Mouse (Mus musculus) limb, embryonic 11.5 days (tissue): Measurements from ENCODE around the gene Klhl42. TPM values are rescaled to one million over a fixed set of nuclear protein-coding genes. Genes with fewer than 3 reads are reported as not detected.
A peak's percentile ranks its signal among the peaks of the same experiment; 100 is the strongest.

Experiments used
- ATAC-seq: fragments of 200-750 bp; cut with Nextera tagmentation; 2 replicates; pipeline ENCODE4 v1.8.0; 2017; ENCODE audit warnings: low read depth; ENCODE audit not compliant: insufficient number of reproducible peaks, low FRiP score, low TSS enrichment
- DNase-seq: peaks from one replicate; pipeline ENCODE4 v3.0.0-alpha.2; 2015; ENCODE audit warnings: low spot score
- H3K27ac ChIP-seq: fragments of 300-500 bp; sonication (generic); replicated peaks from 2 replicates; pipeline ENCODE4 v1.5.1; 2014; ENCODE audit warnings: low read depth, mild to moderate bottlenecking, low read length
- H3K27me3 ChIP-seq: fragments of 300-500 bp; sonication (generic); 2 replicates; pipeline ENCODE4 v1.6.1; 2014; ENCODE audit warnings: mild to moderate bottlenecking, low read length, mixed read lengths; ENCODE audit not compliant: control insufficient read depth, insufficient read depth
- H3K36me3 ChIP-seq: fragments of 300-500 bp; sonication (generic); 2 replicates; pipeline ENCODE4 v1.6.1; 2014; ENCODE audit warnings: mild to moderate bottlenecking, low read length, moderate library complexity, mixed read lengths; ENCODE audit not compliant: control insufficient read depth, insufficient read depth
- H3K4me1 ChIP-seq: fragments of 300-500 bp; sonication (generic); 2 replicates; pipeline ENCODE4 v1.6.1; 2014; ENCODE audit warnings: low read length, mixed read lengths; ENCODE audit not compliant: control insufficient read depth, insufficient read depth
- H3K4me2 ChIP-seq: fragments of 300-500 bp; sonication (generic); 2 replicates; pipeline ENCODE4 v1.6.1; 2014; ENCODE audit warnings: low read depth, mild to moderate bottlenecking, moderate library complexity; ENCODE audit not compliant: severe bottlenecking
- H3K4me3 ChIP-seq: fragments of 300-500 bp; sonication (generic); 2 replicates; pipeline ENCODE4 v1.5.1; 2014; ENCODE audit warnings: low read depth, low read length
- H3K9ac ChIP-seq: fragments of 300-500 bp; sonication (generic); 2 replicates; pipeline ENCODE4 v1.6.1; 2014; ENCODE audit warnings: mild to moderate bottlenecking, low read length
- H3K9me3 ChIP-seq: fragments of 300-500 bp; sonication (generic); 2 replicates; pipeline ENCODE4 v1.6.1; 2016; ENCODE audit warnings: low read length; ENCODE audit not compliant: control insufficient read depth
- WGBS: fragments of 180-500 bp; shearing (Covaris S2); extraction: QIAGEN DNeasy Blood & Tissue Kit; methylation state at CpG from one replicate; pipeline ENCODE4 v1.1.7; 2014; 5-methylcytosine and 5-hydroxymethylcytosine counted together
- polyA plus RNA-seq: library from polyadenylated mRNA; unstranded; fragments of >200 nt; fragmentation: Nextera tagmentation; extraction: Ambion mirVana; gene quantifications from 2 replicates; pipeline ENCODE4 v1.2.1, GENCODE M21; 2014

Klhl42 gene
- polyA plus RNA-seq, 1 experiment from 2014 or later = 10.2 TPM

DNA sequence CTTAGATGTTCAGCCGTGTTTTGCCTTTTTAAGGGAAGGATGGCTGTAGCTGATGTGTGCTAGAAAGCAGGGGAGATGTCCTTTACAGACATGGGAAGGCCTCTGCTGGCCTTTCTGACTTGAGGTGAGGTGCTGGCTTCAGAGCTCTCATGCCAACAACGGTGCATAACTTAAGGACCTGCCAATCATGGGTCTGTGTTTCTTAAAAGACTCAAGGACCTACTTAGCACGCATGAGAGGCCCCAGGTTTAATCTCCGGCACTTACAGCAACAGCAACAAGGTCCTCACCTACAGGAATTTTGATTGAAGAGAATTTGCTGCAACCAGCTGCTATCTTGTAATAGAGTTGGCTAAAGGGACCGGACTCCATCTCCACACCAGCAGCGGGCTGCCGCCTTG is 18.1 kb downstream of the Klhl42 start:
- WGBS = 91% methylated on average over 7 of the region's 7 CpGs
- Histone ChIP-seq H3K36me3 (peaks cover 2% of the 10 kb centered on the region; the same call in 1 of the 2 replicates), H3K4me1 (no peaks in the 10 kb centered on the region)

DNA sequence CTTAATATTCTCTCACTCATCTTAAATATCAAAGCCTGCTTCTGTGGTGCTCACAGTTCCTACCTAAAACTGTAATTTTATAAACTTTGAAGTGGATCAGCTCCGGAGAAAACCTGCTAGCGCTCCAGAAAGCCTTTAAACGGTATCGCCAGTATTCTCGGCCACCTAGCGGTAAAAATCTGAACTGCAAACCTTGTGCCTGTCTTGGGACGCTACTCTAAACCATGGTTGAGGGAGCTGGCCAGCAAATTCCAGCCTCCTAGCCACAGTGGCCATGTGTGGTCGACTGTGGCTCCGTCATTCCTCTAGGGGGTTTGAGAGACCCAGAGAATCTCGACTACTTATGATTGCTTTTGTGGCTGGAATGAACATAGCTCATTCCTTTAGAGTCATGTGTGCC is 25.4 kb downstream of the Klhl42 start:
- 8% methylated on average over 10 of the region's 10 CpGs for WGBS
- no peaks in the 10 kb centered on the region for H3K9me3 ChIP-seq
- no peaks in the 10 kb centered on the region for H3K27me3 ChIP-seq
- DNase-seq (peak; percentile 93), ATAC-seq (no peak)
- H3K4me3 ChIP-seq = no peak overlapping the region
- no peak overlapping the region for H3K27ac ChIP-seq
- no peak overlapping the region for H3K4me2 ChIP-seq
- no peaks in the 10 kb centered on the region for H3K4me1 ChIP-seq
- no peak overlapping the region for H3K9ac ChIP-seq
- H3K36me3 ChIP-seq = no peaks in the 10 kb centered on the region

More for the DNA sequence above, 18.1 kb downstream of the Klhl42 start:
- no peak overlapping the region for H3K4me3 ChIP-seq
- no peak for DNase-seq
- H3K9me3 ChIP-seq = no peaks in the 10 kb centered on the region
- H3K4me2 ChIP-seq = no peak overlapping the region
- no peak overlapping the region for H3K27ac ChIP-seq
- ATAC-seq = no peak
- no peak overlapping the region for H3K9ac ChIP-seq
- no peaks in the 10 kb centered on the region for H3K27me3 ChIP-seq

DNA sequence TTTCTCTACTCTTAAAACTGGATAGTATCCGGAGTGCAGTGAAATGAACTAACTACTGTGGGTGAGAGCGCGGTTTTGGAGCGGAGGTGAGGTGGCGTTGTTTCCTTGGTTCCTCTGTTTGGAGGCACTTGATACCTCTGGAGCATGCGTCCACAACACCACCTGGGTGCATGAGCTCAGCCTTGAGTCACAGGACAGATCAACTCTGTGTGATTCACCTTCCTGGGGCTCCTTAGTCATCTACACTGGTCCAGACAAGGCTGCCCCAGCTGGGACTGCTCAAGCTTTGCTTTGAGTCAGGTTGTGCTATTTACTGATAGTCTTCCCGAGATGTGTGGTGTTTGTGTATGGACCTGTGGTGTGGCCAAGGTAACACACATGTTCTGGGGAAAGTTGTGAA is 26.6 kb downstream of the Klhl42 start:
- ATAC-seq (no peak), DNase-seq (no peak)
- Histone ChIP-seq H3K36me3 (no peaks in the 10 kb centered on the region), H3K4me3 (no peak overlapping the region), H3K27me3 (no peaks in the 10 kb centered on the region), H3K27ac (no peak overlapping the region), H3K9ac (no peak overlapping the region), H3K4me2 (no peak overlapping the region), H3K9me3 (no peaks in the 10 kb centered on the region), H3K4me1 (no peaks in the 10 kb centered on the region)
- 94% methylated on average over 7 of the region's 7 CpGs for WGBS

DNA sequence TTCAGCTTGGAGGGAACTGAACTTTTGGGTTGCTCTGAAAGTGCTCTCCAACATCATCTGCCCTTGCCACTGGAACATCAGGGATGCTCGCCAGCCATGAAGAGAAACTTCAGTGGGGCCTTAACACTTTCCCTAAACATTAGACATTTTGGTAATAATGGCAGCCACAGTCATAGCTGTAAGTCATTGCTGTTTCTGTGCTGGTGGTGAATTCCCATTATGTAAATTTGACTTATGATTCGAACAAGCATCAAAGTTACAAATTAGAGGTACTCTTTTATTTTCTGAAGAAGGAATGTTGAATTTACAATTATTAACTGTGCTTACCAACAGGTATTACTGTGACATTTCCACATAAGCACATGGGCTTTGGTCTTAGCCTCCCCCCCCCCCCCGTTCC is 27.0 kb downstream of the Klhl42 start:
- H3K9ac ChIP-seq = no peak overlapping the region
- DNase-seq (no peak), ATAC-seq (no peak)
- H3K36me3 ChIP-seq = no peaks in the 10 kb centered on the region
- H3K4me3 ChIP-seq = no peak overlapping the region
- WGBS = 90% methylated on average over 3 of the region's 3 CpGs
- no peaks in the 10 kb centered on the region for H3K27me3 ChIP-seq
- no peak overlapping the region for H3K27ac ChIP-seq
- no peaks in the 10 kb centered on the region for H3K4me1 ChIP-seq
- no peak overlapping the region for H3K4me2 ChIP-seq
- H3K9me3 ChIP-seq = no peaks in the 10 kb centered on the region

DNA sequence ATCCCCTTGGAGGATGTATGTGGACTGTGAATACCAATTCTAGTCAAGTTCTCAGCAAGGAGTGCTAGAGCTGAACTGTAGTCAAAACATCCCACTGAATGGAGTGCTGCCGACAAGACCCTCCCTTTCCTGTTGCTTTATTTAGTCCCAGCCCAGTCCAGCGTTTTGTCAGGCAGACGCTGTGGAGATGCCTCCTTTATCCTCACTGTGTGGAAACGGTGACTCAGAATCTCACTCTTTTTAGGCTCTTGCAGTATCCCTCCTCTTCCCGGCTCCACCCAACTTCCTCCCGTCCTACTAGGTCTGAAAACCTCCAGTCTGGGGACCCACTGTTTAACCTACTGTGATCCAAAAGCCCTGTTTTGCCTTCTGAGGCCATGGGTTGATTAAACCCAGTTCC is 30.1 kb downstream of the Klhl42 start:
- ATAC-seq (no peak), DNase-seq (no peak)
- no peaks in the 10 kb centered on the region for H3K27me3 ChIP-seq
- H3K36me3 ChIP-seq = no peaks in the 10 kb centered on the region
- H3K9ac ChIP-seq = no peak overlapping the region
- H3K27ac ChIP-seq = no peak overlapping the region
- no peak overlapping the region for H3K4me3 ChIP-seq
- no peak overlapping the region for H3K4me2 ChIP-seq
- H3K4me1 ChIP-seq = no peaks in the 10 kb centered on the region
- 69% methylated on average over 6 of the region's 6 CpGs for WGBS
- H3K9me3 ChIP-seq = no peaks in the 10 kb centered on the region

DNA sequence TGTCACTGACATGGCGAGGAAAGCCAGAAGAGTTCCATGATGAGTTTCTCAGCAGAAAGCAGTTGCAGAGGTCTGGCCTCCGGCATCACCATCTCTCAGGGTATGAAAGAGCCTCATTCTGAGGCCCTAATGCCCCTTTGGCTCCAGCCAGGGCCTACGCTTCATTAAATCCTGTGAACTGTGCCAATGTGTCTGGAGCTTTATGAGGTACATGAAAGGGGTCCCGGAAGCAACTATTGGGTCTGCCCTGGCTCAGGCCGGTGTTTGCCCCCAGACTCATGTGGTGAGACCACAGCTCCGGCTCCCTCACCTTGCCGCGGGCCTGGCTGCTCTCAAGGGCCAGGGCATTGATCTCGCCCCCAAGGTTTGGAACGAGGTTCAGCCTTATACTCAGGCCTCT is 36.1 kb downstream of the Klhl42 start:
- Histone ChIP-seq H3K27ac (no peak overlapping the region), H3K36me3 (no peaks in the 10 kb centered on the region), H3K27me3 (no peaks in the 10 kb centered on the region), H3K4me3 (no peak overlapping the region), H3K4me1 (no peaks in the 10 kb centered on the region), H3K4me2 (no peak overlapping the region), H3K9ac (no peak overlapping the region), H3K9me3 (no peaks in the 10 kb centered on the region)
- ATAC-seq (no peak), DNase-seq (no peak)
- 81% methylated on average over 10 of the region's 10 CpGs for WGBS

DNA sequence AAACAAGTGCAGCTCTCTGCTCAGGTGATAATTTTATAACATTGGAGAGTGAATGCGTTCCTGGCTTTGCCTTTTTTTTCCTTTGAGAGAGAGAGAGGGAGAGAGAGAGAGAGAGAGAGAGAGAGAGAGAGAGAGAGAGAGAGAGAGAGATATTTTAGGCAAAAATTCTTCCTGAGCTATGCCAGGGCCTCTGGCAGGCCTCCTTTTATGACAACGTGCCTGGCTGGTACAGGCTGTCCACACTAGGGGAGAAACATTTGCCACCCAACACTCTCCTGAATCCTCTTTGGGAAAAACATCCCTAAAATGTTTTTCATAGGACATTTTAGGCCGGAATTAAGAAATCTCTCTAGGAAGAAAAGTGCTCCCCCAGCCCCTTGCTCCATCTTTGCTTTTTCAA is 47.1 kb downstream of the Klhl42 start:
- Histone ChIP-seq H3K36me3 (no peaks in the 10 kb centered on the region), H3K9me3 (no peaks in the 10 kb centered on the region), H3K27ac (no peak overlapping the region), H3K4me3 (no peak overlapping the region), H3K4me1 (no peaks in the 10 kb centered on the region), H3K27me3 (no peaks in the 10 kb centered on the region), H3K9ac (no peak overlapping the region), H3K4me2 (no peak overlapping the region)
- 72% methylated on average over 3 of the region's 3 CpGs for WGBS
- ATAC-seq = no peak
- no peak for DNase-seq

DNA sequence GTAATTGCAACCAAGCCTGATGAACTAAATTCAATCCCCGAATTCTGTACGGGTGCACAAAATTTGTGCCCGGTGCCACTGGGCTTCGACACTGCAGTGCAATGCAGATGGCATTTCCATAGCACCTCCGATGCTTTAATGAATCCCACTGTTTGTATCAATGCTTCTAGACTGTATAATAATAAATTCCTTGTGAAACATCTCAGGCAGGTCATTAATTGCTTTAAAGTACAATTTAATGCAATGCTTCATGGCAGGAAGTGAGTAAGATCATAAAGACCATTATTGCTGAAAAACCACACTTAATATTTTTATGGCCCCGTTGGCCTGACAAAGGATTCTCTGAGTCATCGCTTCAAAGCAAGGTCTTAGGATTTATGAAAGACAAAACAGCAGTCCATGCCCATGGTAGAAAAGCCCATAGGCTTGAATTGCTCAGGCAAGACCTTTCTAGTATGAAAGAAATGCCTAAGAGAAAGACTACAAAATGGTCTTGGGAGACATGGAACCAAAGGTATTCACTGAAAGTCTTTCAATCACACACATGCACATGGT is 49.5 kb downstream of the Klhl42 start:
- no peaks in the 10 kb centered on the region for H3K36me3 ChIP-seq
- H3K4me2 ChIP-seq = no peak overlapping the region
- no peak overlapping the region for H3K9ac ChIP-seq
- no peak overlapping the region for H3K27ac ChIP-seq
- ATAC-seq = no peak
- H3K9me3 ChIP-seq = no peaks in the 10 kb centered on the region
- DNase-seq = no peak
- H3K27me3 ChIP-seq = no peaks in the 10 kb centered on the region
- H3K4me3 ChIP-seq = no peak overlapping the region
- WGBS = 92% methylated on average over 7 of the region's 7 CpGs
- H3K4me1 ChIP-seq = peaks cover 7% of the 10 kb centered on the region; the same call in 1 of the 2 replicates

DNA sequence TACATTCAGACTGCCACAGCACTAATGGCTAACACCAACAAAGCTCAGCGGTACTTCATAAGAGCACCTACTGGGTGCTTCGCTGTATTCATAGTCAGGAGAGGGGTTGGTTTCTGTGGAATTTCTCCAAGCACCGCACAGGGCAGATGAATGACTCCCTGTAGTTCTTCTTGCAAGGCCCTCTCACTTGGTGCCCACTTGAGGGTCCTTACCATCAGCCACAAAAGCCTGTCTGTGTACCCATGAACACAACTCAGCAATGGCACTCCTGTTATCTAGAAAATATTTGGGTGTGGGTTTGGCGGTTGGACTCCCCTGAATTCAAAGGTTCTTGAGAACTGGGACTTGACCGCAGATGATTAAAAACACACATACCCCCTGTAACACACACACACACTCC is 53.5 kb downstream of the Klhl42 start:
- Histone ChIP-seq H3K36me3 (no peaks in the 10 kb centered on the region), H3K4me2 (no peak overlapping the region), H3K9ac (no peak overlapping the region), H3K27ac (peak overlapping the region; percentile 71), H3K27me3 (no peaks in the 10 kb centered on the region), H3K4me3 (no peak overlapping the region), H3K4me1 (peaks cover 7% of the 10 kb centered on the region; the same call in 1 of the 2 replicates), H3K9me3 (no peaks in the 10 kb centered on the region)
- 84% methylated on average over 5 of the region's 5 CpGs for WGBS
- DNase-seq (no peak), ATAC-seq (no peak)
